Mouse (Mus musculus): ENCODE results near the gene Erg28. TPM values are rescaled to one million over a fixed set of nuclear protein-coding genes. Genes with fewer than 3 reads are reported as not detected.

The Erg28 gene
- polyA plus RNA-seq, 1 experiment from 2014 or later: 96.8 TPM

GRCm38 (mm10) chr12:85813599-85813998 lies 10.8 kb downstream of the Erg28 start:
- no peaks in the 10 kb centered on the region for H3K27me3 ChIP-seq
- H3K9ac ChIP-seq (replicated peaks): no peak overlapping the region
- 83% methylated on average over 2 of the region's 2 CpGs for WGBS
- no peak overlapping the region for H3K4me2 ChIP-seq
- no peaks in the 10 kb centered on the region for H3K9me3 ChIP-seq
- peaks cover 72% of the 10 kb centered on the region for H3K36me3 ChIP-seq
- no peaks in the 10 kb centered on the region for H3K4me1 ChIP-seq (replicated peaks)
- H3K4me3 ChIP-seq (replicated peaks): no peak overlapping the region
- ATAC-seq (ENCODE audit: insufficient number of reproducible peaks, insufficient read depth, low FRiP score, low TSS enrichment, low read depth): no peak
- H3K27ac ChIP-seq: no peak overlapping the region

GRCm38 (mm10) chr12:85811676-85812075 lies 12.7 kb downstream of the Erg28 start:
- Histone ChIP-seq H3K36me3 (peaks cover 58% of the 10 kb centered on the region), H3K9me3 (no peaks in the 10 kb centered on the region), H3K4me1 (replicated peaks) (no peaks in the 10 kb centered on the region), H3K4me2 (no peak overlapping the region), H3K4me3 (replicated peaks) (no peak overlapping the region), H3K27me3 (no peaks in the 10 kb centered on the region), H3K9ac (replicated peaks) (no peak overlapping the region), H3K27ac (no peak overlapping the region)
- WGBS: 95% methylated on average over 4 of the region's 4 CpGs
- no peak for ATAC-seq (ENCODE audit: insufficient number of reproducible peaks, insufficient read depth, low FRiP score, low TSS enrichment, low read depth)

- no peak overlapping the region for H3K27ac ChIP-seq
- H3K4me2 ChIP-seq: no peak overlapping the region
- no peaks in the 10 kb centered on the region for H3K27me3 ChIP-seq
- no peaks in the 10 kb centered on the region for H3K4me1 ChIP-seq (replicated peaks)
- H3K4me3 ChIP-seq (replicated peaks): no peak overlapping the region
- no peak overlapping the region for H3K9ac ChIP-seq (replicated peaks)
- peaks cover 51% of the 10 kb centered on the region for H3K36me3 ChIP-seq
- ATAC-seq (ENCODE audit: insufficient number of reproducible peaks, insufficient read depth, low FRiP score, low TSS enrichment, low read depth): no peak
- H3K9me3 ChIP-seq: no peaks in the 10 kb centered on the region
Measured at GRCm38 (mm10) chr12:85810959-85811358, 13.4 kb downstream of the Erg28 start.

- H3K4me2 ChIP-seq: no peak overlapping the region
- no peak overlapping the region for H3K9ac ChIP-seq (replicated peaks)
- 61% methylated on average over 6 of the region's 6 CpGs for WGBS
- H3K9me3 ChIP-seq: no peaks in the 10 kb centered on the region
- no peaks in the 10 kb centered on the region for H3K27me3 ChIP-seq
- no peak overlapping the region for H3K4me3 ChIP-seq (replicated peaks)
- peaks cover 40% of the 10 kb centered on the region for H3K36me3 ChIP-seq
- H3K4me1 ChIP-seq (replicated peaks): no peaks in the 10 kb centered on the region
- ATAC-seq (ENCODE audit: insufficient number of reproducible peaks, insufficient read depth, low FRiP score, low TSS enrichment, low read depth): no peak
- no peak overlapping the region for H3K27ac ChIP-seq
Measured at GRCm38 (mm10) chr12:85809726-85810125, 14.6 kb downstream of the Erg28 start.

- H3K4me2 ChIP-seq: no peak overlapping the region
Measured at GRCm38 (mm10) chr12:85800031-85800430, 24.3 kb downstream of the Erg28 start.

GRCm38 (mm10) chr12:85795551-85795950 lies 28.8 kb downstream of the Erg28 start:
- Histone ChIP-seq H3K4me1 (replicated peaks) (0 out of 2 replicates have a peak, but pooled peaks cover 2% of the 10 kb centered on the region), H3K9ac (replicated peaks) (no peak overlapping the region), H3K27me3 (no peaks in the 10 kb centered on the region), H3K4me2 (no peak overlapping the region), H3K36me3 (no peaks in the 10 kb centered on the region), H3K9me3 (no peaks in the 10 kb centered on the region), H3K27ac (no peak overlapping the region), H3K4me3 (replicated peaks) (no peak overlapping the region)
- WGBS: 78% methylated on average over 1 of the region's 1 CpGs
- no peak for ATAC-seq (ENCODE audit: insufficient number of reproducible peaks, insufficient read depth, low FRiP score, low TSS enrichment, low read depth)

More at GRCm38 (mm10) chr12:85800031-85800430, 24.3 kb downstream of the Erg28 start:
- no peaks in the 10 kb centered on the region for H3K27me3 ChIP-seq
- H3K36me3 ChIP-seq: no peaks in the 10 kb centered on the region
- H3K9ac ChIP-seq (replicated peaks): no peak overlapping the region
- H3K27ac ChIP-seq: no peak overlapping the region
- no peaks in the 10 kb centered on the region for H3K9me3 ChIP-seq
- no peak overlapping the region for H3K4me3 ChIP-seq (replicated peaks)
- H3K4me1 ChIP-seq (replicated peaks): 0 out of 2 replicates have a peak, but pooled peaks cover 2% of the 10 kb centered on the region
- WGBS: 33% methylated on average over 9 of the region's 9 CpGs
- no peak for ATAC-seq (ENCODE audit: insufficient number of reproducible peaks, insufficient read depth, low FRiP score, low TSS enrichment, low read depth)

GRCm38 (mm10) chr12:85794094-85794493 lies 30.3 kb downstream of the Erg28 start:
- WGBS: 89% methylated on average over 2 of the region's 2 CpGs
- H3K36me3 ChIP-seq: no peaks in the 10 kb centered on the region
- H3K27ac ChIP-seq: no peak overlapping the region
- H3K4me1 ChIP-seq (replicated peaks): no peaks in the 10 kb centered on the region
- H3K4me3 ChIP-seq (replicated peaks): no peak overlapping the region
- H3K9me3 ChIP-seq: no peaks in the 10 kb centered on the region
- no peak overlapping the region for H3K9ac ChIP-seq (replicated peaks)
- no peak for ATAC-seq (ENCODE audit: insufficient number of reproducible peaks, insufficient read depth, low FRiP score, low TSS enrichment, low read depth)
- H3K4me2 ChIP-seq: no peak overlapping the region
- H3K27me3 ChIP-seq: no peaks in the 10 kb centered on the region

- ATAC-seq (ENCODE audit: insufficient number of reproducible peaks, insufficient read depth, low FRiP score, low TSS enrichment, low read depth): no peak
- Histone ChIP-seq H3K4me3 (replicated peaks) (no peak overlapping the region), H3K27me3 (no peaks in the 10 kb centered on the region), H3K9ac (replicated peaks) (no peak overlapping the region), H3K36me3 (no peaks in the 10 kb centered on the region), H3K27ac (no peak overlapping the region), H3K4me2 (no peak overlapping the region), H3K4me1 (replicated peaks) (no peaks in the 10 kb centered on the region), H3K9me3 (no peaks in the 10 kb centered on the region)
- WGBS: 70% methylated on average over 6 of the region's 6 CpGs
Measured at GRCm38 (mm10) chr12:85792821-85793346, 31.5 kb downstream of the Erg28 start.

GRCm38 (mm10) chr12:85792158-85792557 lies 32.2 kb downstream of the Erg28 start:
- H3K4me1 ChIP-seq (replicated peaks): no peaks in the 10 kb centered on the region
- no peak overlapping the region for H3K4me2 ChIP-seq
- 84% methylated on average over 4 of the region's 4 CpGs for WGBS
- H3K27ac ChIP-seq: no peak overlapping the region
- H3K9me3 ChIP-seq: no peaks in the 10 kb centered on the region
- H3K9ac ChIP-seq (replicated peaks): no peak overlapping the region
- ATAC-seq (ENCODE audit: insufficient number of reproducible peaks, insufficient read depth, low FRiP score, low TSS enrichment, low read depth): no peak
- no peaks in the 10 kb centered on the region for H3K27me3 ChIP-seq
- no peaks in the 10 kb centered on the region for H3K36me3 ChIP-seq
- H3K4me3 ChIP-seq (replicated peaks): no peak overlapping the region

- no peaks in the 10 kb centered on the region for H3K27me3 ChIP-seq
- WGBS: 34% methylated on average over 19 of the region's 19 CpGs
- no peaks in the 10 kb centered on the region for H3K9me3 ChIP-seq
- H3K4me3 ChIP-seq (replicated peaks): no peak overlapping the region
- H3K36me3 ChIP-seq: no peaks in the 10 kb centered on the region
- peak overlapping the region; percentile 62; the same call in 1 of the 2 replicates for H3K27ac ChIP-seq
- H3K9ac ChIP-seq (replicated peaks): no peak overlapping the region
- 0 out of 2 replicates have a peak, but pooled peaks have one; percentile 34 for ATAC-seq (ENCODE audit: insufficient number of reproducible peaks, insufficient read depth, low FRiP score, low TSS enrichment, low read depth)
- peak overlapping the region; percentile 21 for H3K4me2 ChIP-seq
- H3K4me1 ChIP-seq (replicated peaks): peaks cover 18% of the 10 kb centered on the region
Measured at GRCm38 (mm10) chr12:85784916-85785815, 39.2 kb downstream of the Erg28 start.

- peaks cover 18% of the 10 kb centered on the region for H3K4me1 ChIP-seq (replicated peaks)
- H3K27ac ChIP-seq: no peak overlapping the region
- H3K9me3 ChIP-seq: no peaks in the 10 kb centered on the region
- H3K9ac ChIP-seq (replicated peaks): no peak overlapping the region
- no peak overlapping the region for H3K4me2 ChIP-seq
- no peaks in the 10 kb centered on the region for H3K36me3 ChIP-seq
- no peak for ATAC-seq (ENCODE audit: insufficient number of reproducible peaks, insufficient read depth, low FRiP score, low TSS enrichment, low read depth)
- no peaks in the 10 kb centered on the region for H3K27me3 ChIP-seq
- no peak overlapping the region for H3K4me3 ChIP-seq (replicated peaks)
- WGBS: 82% methylated on average over 3 of the region's 3 CpGs
Measured at GRCm38 (mm10) chr12:85781606-85782005, 42.7 kb downstream of the Erg28 start.

All from limb, embryonic 12.5 days (tissue).